Mouse (Mus musculus): Measurements from ENCODE around the gene Gnb1l.

DNA sequence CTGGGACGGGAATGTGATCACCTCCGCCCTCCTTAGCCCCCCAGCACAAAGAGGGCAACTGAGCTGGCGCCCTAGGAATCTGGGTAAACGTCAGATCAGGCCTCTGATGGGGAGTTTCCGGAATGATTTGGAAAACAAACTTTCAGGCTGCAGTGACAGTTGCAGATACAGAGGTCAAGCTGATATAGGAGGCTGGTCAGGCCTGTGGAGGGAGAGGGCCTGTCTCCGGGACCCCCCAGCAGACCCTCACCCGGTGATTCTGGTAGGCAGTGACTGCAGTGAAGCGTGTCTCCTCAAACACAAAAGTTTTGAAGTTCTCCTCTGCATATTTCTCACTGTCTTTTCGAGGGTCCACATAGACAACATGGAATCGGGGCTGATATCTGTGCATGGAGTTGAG lies 84.7 kb downstream of the Gnb1l start:
- TF ChIP-seq CTCF (IDR thresholded peaks at IDR 0.05; ENCODE audit: borderline replicate concordance, extremely low read depth, insufficient read depth, insufficient read length) (no peak), POLR2A (IDR thresholded peaks at IDR 0.05; ENCODE audit: borderline replicate concordance, extremely low read depth, insufficient read depth, insufficient read length, poor library complexity, severe bottlenecking) (no peak)
